Mouse (Mus musculus) heart, adult 2 months (tissue): ENCODE results near the gene Cdh11.

Experiments used
- CTCF ChIP-seq: fragments of 200-600 bp; IDR thresholded peaks from 2 replicates; pipeline ENCODE4 v1.8.1; 2022; ENCODE audit warnings: antibody characterized with exemption, mild to moderate bottlenecking, moderate library complexity
- POLR2A ChIP-seq: fragments of 200-500 bp; IDR thresholded peaks from 2 replicates; pipeline ENCODE4 v1.6.1; 2011; ENCODE audit warnings: mild to moderate bottlenecking, low read depth, low read length, control low read depth; ENCODE audit not compliant: insufficient read depth

- TF ChIP-seq CTCF = no peak
- TF ChIP-seq POLR2A = no peak
Observed at GRCm38 (mm10) chr8:102738961-102739487, 46.4 kb downstream of the Cdh11 start.
